Mouse (Mus musculus): ENCODE results near the gene Zbtb46.

The Zbtb46 gene

GRCm38 (mm10) chr2:181409643-181410042 lies 49.6 kb downstream of the Zbtb46 start:
- no peak for DNase-seq (ENCODE audit: low read depth in 2 of 2, low spot score in 2 of 2)

- no peak for DNase-seq (ENCODE audit: low read depth in 2 of 2, low spot score in 2 of 2)
Observed at GRCm38 (mm10) chr2:181403722-181404121, 55.5 kb downstream of the Zbtb46 start.

- no peak for DNase-seq (ENCODE audit: low read depth in 2 of 2, low spot score in 2 of 2)
Observed at GRCm38 (mm10) chr2:181401497-181401896, 57.7 kb downstream of the Zbtb46 start.

- DNase-seq (ENCODE audit: low read depth in 2 of 2, low spot score in 2 of 2), result no peak
Observed at GRCm38 (mm10) chr2:181397207-181397761, 61.9 kb downstream of the Zbtb46 start.

GRCm38 (mm10) chr2:181394086-181394485 lies 65.1 kb downstream of the Zbtb46 start:
- no peak for DNase-seq (ENCODE audit: low read depth in 2 of 2, low spot score in 2 of 2)

GRCm38 (mm10) chr2:181392600-181393213 lies 66.5 kb downstream of the Zbtb46 start:
- peak; percentile 60 to 81 for DNase-seq (ENCODE audit: low read depth in 2 of 2, low spot score in 2 of 2)

- DNase-seq (ENCODE audit: low read depth in 2 of 2, low spot score in 2 of 2), result no peak
Observed at GRCm38 (mm10) chr2:181391541-181391940, 67.7 kb downstream of the Zbtb46 start.

- no peak for DNase-seq (ENCODE audit: low read depth in 2 of 2, low spot score in 2 of 2)
Observed at GRCm38 (mm10) chr2:181391022-181391421, 68.2 kb downstream of the Zbtb46 start.

GRCm38 (mm10) chr2:181390136-181390870 lies 68.9 kb downstream of the Zbtb46 start:
- DNase-seq (ENCODE audit: low read depth in 2 of 2, low spot score in 2 of 2), result no peak

- DNase-seq (ENCODE audit: low read depth in 2 of 2, low spot score in 2 of 2), result no peak
Observed at GRCm38 (mm10) chr2:181386663-181387210, 72.5 kb downstream of the Zbtb46 start.

- no peak for DNase-seq (ENCODE audit: low read depth in 2 of 2, low spot score in 2 of 2)
Observed at GRCm38 (mm10) chr2:181385885-181386284, 73.3 kb downstream of the Zbtb46 start.

GRCm38 (mm10) chr2:181384919-181385391 lies 74.3 kb downstream of the Zbtb46 start:
- DNase-seq (ENCODE audit: low read depth in 2 of 2, low spot score in 2 of 2), result no peak

- DNase-seq (ENCODE audit: low read depth in 2 of 2, low spot score in 2 of 2), result no peak
Observed at GRCm38 (mm10) chr2:181384463-181384862, 74.8 kb downstream of the Zbtb46 start.

- no peak for DNase-seq (ENCODE audit: low read depth in 2 of 2, low spot score in 2 of 2)
Observed at GRCm38 (mm10) chr2:181381631-181382306, 77.5 kb downstream of the Zbtb46 start.

GRCm38 (mm10) chr2:181381107-181381506 lies 78.1 kb downstream of the Zbtb46 start:
- DNase-seq (ENCODE audit: low read depth in 2 of 2, low spot score in 2 of 2), result peak; percentile 50 to 65

- no peak for DNase-seq (ENCODE audit: low read depth in 2 of 2, low spot score in 2 of 2)
Observed at GRCm38 (mm10) chr2:181380251-181380650, 79.0 kb downstream of the Zbtb46 start.

GRCm38 (mm10) chr2:181379778-181380177 lies 79.4 kb downstream of the Zbtb46 start, which contains the start of gene Lime1:
Gene Lime1, plus strand, starts transcription at chr2:181380078.
- DNase-seq (ENCODE audit: low read depth in 2 of 2, low spot score in 2 of 2), result no peak

GRCm38 (mm10) chr2:181378701-181379100 lies 80.5 kb downstream of the Zbtb46 start:
- DNase-seq (ENCODE audit: low read depth in 2 of 2, low spot score in 2 of 2), result no peak

GRCm38 (mm10) chr2:181377230-181377629 lies 82.0 kb downstream of the Zbtb46 start:
- DNase-seq (ENCODE audit: low read depth in 2 of 2, low spot score in 2 of 2), result peak in 1 of 2 experiments; percentile 35

- peak; percentile 46 to 68 for DNase-seq (ENCODE audit: low read depth in 2 of 2, low spot score in 2 of 2)
Observed at GRCm38 (mm10) chr2:181375787-181376186, 83.4 kb downstream of the Zbtb46 start.

- DNase-seq (ENCODE audit: low read depth in 2 of 2, low spot score in 2 of 2), result no peak
Observed at GRCm38 (mm10) chr2:181370001-181370400, 89.2 kb downstream of the Zbtb46 start.

Data from CD8-positive naive resting alpha-beta T cell, adult 2 months (primary cell).